Mouse (Mus musculus): ENCODE results near the gene Cd300e.
"Not testable (repeated sequence)": the region's sequence is repeated elsewhere in the genome, so short reads cannot be mapped to it uniquely, and the experiment has no call there.

Cd300e gene

GRCm38 (mm10) chr11:115082196-115082595 is 20.2 kb upstream of the Cd300e start:
- ATAC-seq (ENCODE audit: low TSS enrichment), result no peak

- ATAC-seq (ENCODE audit: low TSS enrichment), result no peak
Observed at GRCm38 (mm10) chr11:115081373-115081772, 19.4 kb upstream of the Cd300e start.

DNA sequence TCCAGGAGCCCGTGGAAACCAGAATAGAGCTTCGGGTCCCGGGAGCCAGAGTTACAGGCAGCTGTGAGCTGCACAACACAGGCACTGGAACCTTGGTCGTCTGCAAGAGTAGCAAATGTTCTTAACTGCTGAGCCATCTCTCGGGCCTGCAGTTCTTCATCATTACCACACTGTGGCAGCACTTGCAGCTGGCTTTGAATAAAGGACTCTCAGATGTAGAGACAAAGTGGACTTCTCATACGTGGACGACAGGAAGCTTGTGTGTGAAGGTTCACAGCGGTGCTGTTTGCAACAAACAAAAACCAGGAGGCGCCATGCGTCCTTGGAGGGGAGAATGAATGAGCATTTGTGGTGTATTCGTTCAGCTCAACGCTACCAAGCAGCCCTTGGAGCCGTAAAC is 18.9 kb upstream of the Cd300e start:
- peak; percentile 83 for ATAC-seq (ENCODE audit: low TSS enrichment)

DNA sequence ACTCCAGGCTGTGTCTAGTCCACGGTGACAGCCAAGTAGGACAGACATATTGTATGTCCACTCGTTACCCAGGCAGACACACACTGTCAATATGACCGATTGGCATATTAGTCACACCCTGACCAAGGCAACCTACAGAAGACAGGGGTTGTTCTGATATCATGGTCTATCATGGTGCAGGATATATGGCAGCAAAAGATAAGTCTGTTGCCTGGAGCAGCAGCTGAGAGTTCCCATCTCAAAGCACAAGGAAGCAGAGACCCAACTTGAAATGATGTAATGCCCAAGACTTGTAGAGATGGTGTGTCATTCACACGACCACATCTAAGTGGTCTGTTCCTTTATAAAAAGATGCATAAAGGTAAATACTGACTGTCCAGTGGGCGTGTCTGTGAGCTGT is 16.7 kb upstream of the Cd300e start:
- ATAC-seq (ENCODE audit: low TSS enrichment), result no peak

- no peak for ATAC-seq (ENCODE audit: low TSS enrichment)
Observed at GRCm38 (mm10) chr11:115077436-115077835, 15.5 kb upstream of the Cd300e start.

DNA sequence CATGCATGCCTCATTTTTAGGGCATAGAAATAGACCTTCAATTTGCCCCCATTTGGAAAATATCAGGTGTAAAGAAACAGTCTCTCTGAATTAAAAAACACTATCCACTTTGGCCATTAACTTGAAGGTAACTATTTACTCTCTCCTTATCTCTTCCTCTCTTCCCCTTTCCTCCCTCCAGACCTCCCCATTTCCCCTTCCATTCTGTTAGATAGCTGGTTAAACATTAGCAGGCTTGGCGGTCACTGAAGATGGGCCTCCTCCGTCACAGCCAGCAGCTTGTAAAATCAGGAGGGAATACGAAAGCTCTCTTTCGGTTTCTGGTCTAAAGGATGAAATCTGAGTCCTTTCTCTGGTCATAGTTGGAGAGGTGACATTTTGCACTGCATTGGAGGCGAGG is 13.9 kb upstream of the Cd300e start:
- ATAC-seq (ENCODE audit: low TSS enrichment), result no peak

GRCm38 (mm10) chr11:115075407-115075806 is 13.4 kb upstream of the Cd300e start:
- ATAC-seq (ENCODE audit: low TSS enrichment), result no peak

- peak; percentile 88 for ATAC-seq (ENCODE audit: low TSS enrichment)
Observed at GRCm38 (mm10) chr11:115073002-115073401, 11.0 kb upstream of the Cd300e start.

DNA sequence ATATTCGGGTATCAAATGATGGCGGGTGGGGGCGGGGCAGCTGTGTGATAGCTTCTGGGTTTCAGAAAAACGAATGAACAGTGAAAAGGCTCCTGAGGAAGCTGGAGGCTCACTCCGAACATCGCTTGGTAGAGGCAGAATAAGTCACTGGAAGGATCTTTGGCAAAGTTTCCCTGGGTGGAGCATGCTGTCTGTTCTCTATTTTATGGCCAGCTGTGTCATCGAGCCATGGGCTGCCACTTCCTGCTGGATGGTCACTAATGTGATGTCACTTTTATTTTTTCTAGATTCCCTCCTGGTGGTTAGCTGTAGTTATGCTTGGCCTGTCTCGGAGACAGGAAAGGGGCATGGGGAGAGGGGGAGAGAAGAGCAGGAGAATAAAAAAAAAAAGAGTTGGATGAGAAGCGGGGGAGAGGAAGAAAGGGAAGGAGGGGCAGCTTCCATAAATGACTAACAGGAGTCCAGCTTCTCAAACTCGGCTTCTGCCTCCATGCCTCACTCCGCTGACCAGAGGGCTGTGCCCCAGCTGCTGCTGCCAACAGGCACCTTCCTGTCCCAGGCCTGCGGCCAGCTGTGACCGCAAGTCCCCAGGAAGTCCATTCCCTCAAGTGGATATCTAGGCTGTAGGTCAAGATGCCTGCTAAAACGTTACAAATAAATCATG is 9.8 kb upstream of the Cd300e start:
- 0 out of 2 replicates have a peak, but pooled peaks have one; percentile 26 for ATAC-seq (ENCODE audit: low TSS enrichment)

GRCm38 (mm10) chr11:115071015-115071551 is 9.1 kb upstream of the Cd300e start:
- ATAC-seq (ENCODE audit: low TSS enrichment), result no peak

DNA sequence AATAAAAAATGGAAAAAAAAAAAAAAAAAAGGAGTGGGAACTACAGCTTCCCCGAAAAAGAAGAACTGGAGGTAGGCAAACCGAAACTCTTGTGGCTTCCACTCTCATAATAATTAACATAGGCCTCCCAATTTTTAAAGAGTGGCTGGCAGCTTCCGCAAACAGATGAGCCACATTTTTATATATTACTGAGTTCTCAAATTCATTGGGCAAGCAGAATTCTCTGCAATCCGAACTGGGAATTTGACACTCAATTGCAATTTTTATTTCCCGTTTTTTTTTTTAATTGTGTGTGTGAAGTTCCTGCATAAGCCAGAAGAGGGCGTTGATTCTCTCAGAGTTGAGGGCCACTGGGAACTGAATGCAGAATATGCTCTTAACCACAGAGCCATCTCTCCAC is 4.8 kb upstream of the Cd300e start:
- ATAC-seq (ENCODE audit: low TSS enrichment), result no peak

DNA sequence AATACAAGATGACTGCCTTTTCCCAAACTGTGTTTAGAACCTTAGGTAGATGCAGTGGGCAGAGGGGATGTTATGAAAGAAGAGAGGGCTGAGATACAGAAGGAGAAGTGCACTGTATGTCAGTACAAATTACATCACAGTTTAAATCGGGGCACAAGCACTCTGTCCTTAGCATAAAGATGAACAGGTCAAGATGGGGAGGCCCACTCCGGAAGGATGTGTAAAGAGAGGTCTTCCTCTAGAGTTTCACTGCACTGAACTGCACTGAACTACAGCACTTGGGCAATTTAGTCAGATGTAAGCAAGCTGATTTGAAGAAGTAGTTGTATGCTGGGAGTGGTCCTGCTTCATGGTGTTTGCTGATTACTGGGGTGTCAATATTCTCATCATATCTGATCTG is 2.2 kb downstream of the Cd300e start:
- no peak for ATAC-seq (ENCODE audit: low TSS enrichment)

DNA sequence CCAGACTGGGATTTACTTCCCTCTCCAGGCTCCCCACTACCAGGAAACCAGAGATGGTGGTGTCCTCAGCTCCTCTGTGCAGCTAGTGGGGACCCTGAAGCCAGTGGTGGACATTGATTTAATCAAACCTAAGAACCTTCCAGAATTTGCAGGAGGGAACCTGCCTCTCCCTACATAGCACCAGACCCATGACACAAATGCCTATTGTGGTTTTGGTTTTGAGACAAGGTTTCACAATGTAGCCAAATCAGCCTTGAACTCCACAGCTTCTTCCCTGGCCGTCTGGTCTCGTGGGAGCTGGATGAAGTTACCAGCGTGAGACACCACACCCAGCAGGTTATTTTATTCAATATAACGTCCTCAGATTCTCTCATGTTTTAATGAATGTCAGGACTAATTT is 3.3 kb downstream of the Cd300e start:
- ATAC-seq (ENCODE audit: low TSS enrichment), result no peak

GRCm38 (mm10) chr11:115054537-115054936 is 7.4 kb downstream of the Cd300e start:
- ATAC-seq (ENCODE audit: low TSS enrichment), result no peak

DNA sequence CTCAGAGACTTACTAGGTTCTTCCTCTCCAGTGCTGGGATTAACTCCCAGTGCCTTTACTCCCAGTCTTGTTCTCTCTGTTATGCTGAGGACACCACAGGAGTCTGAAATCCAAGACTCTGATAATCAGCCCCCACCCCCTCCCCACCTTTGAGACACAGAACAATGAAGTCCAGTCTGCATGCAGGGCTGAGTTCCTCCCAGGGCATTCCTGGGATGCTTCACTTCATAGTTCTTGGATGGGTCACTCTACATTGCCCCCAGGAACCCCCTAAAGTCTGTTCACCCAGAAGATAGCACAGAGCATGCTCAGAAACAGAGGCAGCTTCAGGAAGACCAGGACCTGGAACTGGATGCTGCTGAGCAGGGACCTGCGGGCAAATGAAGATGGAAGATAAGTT is 9.0 kb downstream of the Cd300e start:
- no peak for ATAC-seq (ENCODE audit: low TSS enrichment)

GRCm38 (mm10) chr11:115052206-115052605 is 9.8 kb downstream of the Cd300e start:
- no peak for ATAC-seq (ENCODE audit: low TSS enrichment)

GRCm38 (mm10) chr11:115049282-115049895 is 12.6 kb downstream of the Cd300e start:
- ATAC-seq (ENCODE audit: low TSS enrichment), result peak; percentile 47; the same call in 1 of the 2 replicates

GRCm38 (mm10) chr11:115048259-115048658 is 13.7 kb downstream of the Cd300e start, which contains the start of gene Cd300ld3:
Gene Cd300ld3 (minus strand): TSS chr11:115048409.
- no peak for ATAC-seq (ENCODE audit: low TSS enrichment)

DNA sequence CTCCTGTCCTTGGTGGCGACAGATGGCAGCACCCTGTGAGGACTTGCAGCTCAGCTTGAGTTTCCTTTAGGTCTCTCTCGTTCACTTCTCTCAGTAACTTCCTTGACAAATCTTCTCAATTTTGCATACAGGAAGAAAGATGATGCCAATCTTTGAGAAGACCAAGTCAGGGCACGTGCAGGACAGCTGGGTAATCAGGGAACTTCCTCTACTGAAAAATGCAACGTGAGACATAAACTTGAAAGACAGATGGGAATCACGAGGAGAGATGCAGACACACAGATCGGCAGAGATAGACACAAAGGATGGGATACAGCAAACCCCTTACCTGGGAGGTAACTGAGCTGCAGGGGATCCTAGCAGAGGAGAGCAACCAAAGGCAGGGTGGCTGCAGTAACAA is 24.3 kb downstream of the Cd300e start, which contains the start of gene Cd300ld5:
Cd300ld5 (minus strand) TSS at position 101 of the 400 bp plus-strand sequence.
- ATAC-seq (ENCODE audit: low TSS enrichment), result not testable (repeated sequence)

- not testable (repeated sequence) for ATAC-seq (ENCODE audit: low TSS enrichment)
Observed at GRCm38 (mm10) chr11:115026912-115027311, 35.1 kb downstream of the Cd300e start, which contains the start of gene Cd300ld4. Gene Cd300ld4 (minus strand): TSS chr11:115027012.

- ATAC-seq (ENCODE audit: low TSS enrichment), result not testable (repeated sequence)
Observed at GRCm38 (mm10) chr11:115016093-115016492, 45.9 kb downstream of the Cd300e start, which contains the start of gene Cd300ld2. Gene Cd300ld2 (minus strand): TSS chr11:115016193.

- ATAC-seq (ENCODE audit: low TSS enrichment), result no peak
Observed at GRCm38 (mm10) chr11:115004070-115004469, 57.9 kb downstream of the Cd300e start.
